Mouse (Mus musculus) MEL (cell line): ENCODE results near the gene Igfbp3.

Source experiments
- CHD2 ChIP-seq: IDR thresholded peaks from 2 replicates; pipeline ENCODE4 v1.6.1; 2011; ENCODE audit warnings: low read length, improper control_type of control experiment
- EP300 ChIP-seq, 2 experiments: IDR thresholded peaks; 2 replicates each; pipeline ENCODE4 v1.6.1; 2011; ENCODE audit warnings: improper control_type of control experiment in 2 of 2, low read length in 2 of 2, low read depth in 1 of 2, mild to moderate bottlenecking in 1 of 2
- MAX ChIP-seq: IDR thresholded peaks from 2 replicates; pipeline ENCODE4 v1.6.1; 2011; ENCODE audit warnings: low read length, improper control_type of control experiment
- POLR2A ChIP-seq, 2 experiments: IDR thresholded peaks; 2 replicates each; pipeline ENCODE4 v1.6.1; 2011 to 2012; ENCODE audit warnings: low read length in 2 of 2, mild to moderate bottlenecking in 2 of 2, control low read depth in 1 of 2, improper control_type of control experiment in 1 of 2, low read depth in 1 of 2, moderate library complexity in 1 of 2; ENCODE audit not compliant: control insufficient read depth in 1 of 2, insufficient read depth in 1 of 2, poor library complexity in 1 of 2
- POLR2AphosphoS2 ChIP-seq: IDR thresholded peaks from 2 replicates; pipeline ENCODE4 v1.6.1; 2011; ENCODE audit warnings: low read length, improper control_type of control experiment
- RCOR1 ChIP-seq: IDR thresholded peaks from 2 replicates; pipeline ENCODE4 v1.6.1; 2012; ENCODE audit warnings: low read depth, mild to moderate bottlenecking, inconsistent platforms, low read length, improper control_type of control experiment
- ZKSCAN1 ChIP-seq: IDR thresholded peaks from 2 replicates; pipeline ENCODE4 v1.6.1; 2012; ENCODE audit warnings: low read depth, mild to moderate bottlenecking, inconsistent platforms, low read length, improper control_type of control experiment, moderate library complexity
- ZMIZ1 ChIP-seq: IDR thresholded peaks from 2 replicates; pipeline ENCODE4 v1.6.1; 2012; ENCODE audit warnings: low read depth, mild to moderate bottlenecking, inconsistent platforms, low read length, improper control_type of control experiment, moderate library complexity

DNA sequence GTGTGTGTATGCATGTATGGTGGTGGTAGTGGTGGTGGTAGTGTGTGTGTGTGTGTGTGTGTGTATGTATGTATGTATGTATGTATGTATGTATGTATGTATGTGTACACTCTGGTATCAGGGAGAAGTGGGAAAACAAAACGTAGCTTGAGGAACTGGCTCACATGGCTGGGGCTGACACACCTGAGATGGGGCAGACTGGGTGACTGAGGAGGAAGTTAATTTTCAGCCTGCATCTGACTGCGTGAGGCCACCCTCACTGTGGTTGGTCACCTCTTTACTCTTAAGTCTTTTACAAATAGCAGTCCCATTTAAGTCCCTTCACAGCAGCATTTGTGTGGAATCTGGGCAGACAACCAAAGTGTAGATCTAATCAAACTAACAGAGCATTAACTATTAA is 34.4 kb downstream of the Igfbp3 start:
- no peak for TF ChIP-seq MAX
- no peak for TF ChIP-seq POLR2A (IDR thresholded peaks at IDR 0.05; ENCODE audit: control insufficient read depth in 1 of 2, insufficient read depth in 1 of 2, low read depth in 1 of 2, low read length in 2 of 2, poor library complexity in 1 of 2)
- no peak for TF ChIP-seq POLR2AphosphoS2
- TF ChIP-seq CHD2: no peak
- no peak for TF ChIP-seq ZMIZ1
- TF ChIP-seq RCOR1: no peak
- TF ChIP-seq EP300 (IDR thresholded peaks at IDR 0.05; ENCODE audit: low read depth in 1 of 2, low read length in 2 of 2): no peak
- TF ChIP-seq ZKSCAN1: no peak
